Mouse (Mus musculus): ENCODE results near the gene Hspa13.

Gene Hspa13

DNA sequence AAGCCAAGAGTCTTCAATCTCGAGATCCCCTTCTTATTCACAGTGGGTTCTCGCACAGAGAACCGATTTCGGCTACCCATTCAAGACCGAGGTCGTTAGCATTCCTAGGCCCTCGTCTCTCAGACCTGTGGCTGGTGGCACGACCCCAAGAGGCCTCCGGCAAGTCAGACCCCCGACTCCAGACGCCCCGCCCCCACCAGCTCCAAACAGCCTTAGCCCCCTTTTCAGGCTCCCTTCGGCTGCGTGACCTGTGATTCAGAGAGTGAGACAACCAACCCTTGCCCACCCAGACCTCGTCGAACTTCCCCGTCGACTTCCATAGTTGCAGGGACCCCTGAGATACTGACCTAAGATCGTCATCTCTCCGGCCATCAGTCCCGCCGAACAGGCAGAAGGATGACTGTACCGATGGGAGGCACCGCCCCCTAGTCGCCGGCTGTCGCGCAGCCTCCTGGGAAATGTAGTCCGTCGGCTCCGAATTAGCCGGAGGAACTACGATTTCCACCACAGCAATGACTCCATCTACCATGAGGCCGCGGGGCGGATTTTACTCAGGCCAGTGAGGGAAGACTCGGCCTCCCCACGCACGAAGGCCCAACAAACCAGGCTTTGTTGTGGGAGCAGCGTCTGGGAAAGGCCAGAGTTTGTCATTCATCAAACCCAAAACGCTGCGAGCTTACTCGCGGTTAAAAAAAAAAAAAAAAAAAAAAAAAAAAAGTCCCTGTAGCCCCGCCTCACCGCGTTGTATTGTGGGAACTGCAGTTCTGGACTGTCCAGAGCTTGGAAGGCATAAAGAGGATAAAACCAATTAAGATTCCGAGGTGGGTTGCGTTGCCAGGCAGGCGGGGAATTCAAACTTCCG is at the start of gene Hspa13:
Gene Hspa13 (minus strand): TSS at position 717 of the 862 bp plus-strand sequence.
- DNase-seq (ENCODE audit: low read depth), result peak; percentile 94

GRCm38 (mm10) chr16:75779271-75779670 is 12.4 kb upstream of the Hspa13 start:
- peak; percentile 37 for DNase-seq (ENCODE audit: low read depth)

GRCm38 (mm10) chr16:75773222-75773621 is 6.3 kb upstream of the Hspa13 start:
- DNase-seq (ENCODE audit: low read depth), result no peak

GRCm38 (mm10) chr16:75767250-75768002 is 522 bp upstream of the Hspa13 start:
- peak; percentile 34 for DNase-seq (ENCODE audit: low read depth)

GRCm38 (mm10) chr16:75752876-75753275 is 14.0 kb downstream of the Hspa13 start:
- DNase-seq (ENCODE audit: low read depth), result peak; percentile 23

DNA sequence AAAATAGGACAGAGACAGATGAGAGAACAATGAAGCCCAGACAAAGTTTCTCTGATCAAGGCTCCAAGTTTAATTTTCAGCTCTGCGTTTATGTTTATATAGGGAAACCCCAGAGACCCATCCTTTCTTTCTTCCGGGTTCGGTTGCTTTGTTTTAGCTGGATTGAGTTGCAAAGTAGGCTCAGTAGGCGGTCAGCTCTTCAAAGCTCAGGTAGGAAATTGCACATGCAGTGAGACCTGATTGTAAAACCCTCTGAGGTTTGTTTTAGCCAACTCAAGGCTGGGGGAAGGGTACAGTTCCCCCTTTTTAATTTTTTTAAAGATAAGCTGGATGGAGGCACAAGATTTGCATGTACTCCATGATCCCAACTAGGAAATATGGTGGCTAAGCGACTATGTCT is 16.8 kb downstream of the Hspa13 start:
- DNase-seq (ENCODE audit: low read depth), result no peak

- no peak for DNase-seq (ENCODE audit: low read depth)
These were observed 18.0 kb downstream of the Hspa13 start for GRCm38 (mm10) chr16:75748926-75749325.

DNA sequence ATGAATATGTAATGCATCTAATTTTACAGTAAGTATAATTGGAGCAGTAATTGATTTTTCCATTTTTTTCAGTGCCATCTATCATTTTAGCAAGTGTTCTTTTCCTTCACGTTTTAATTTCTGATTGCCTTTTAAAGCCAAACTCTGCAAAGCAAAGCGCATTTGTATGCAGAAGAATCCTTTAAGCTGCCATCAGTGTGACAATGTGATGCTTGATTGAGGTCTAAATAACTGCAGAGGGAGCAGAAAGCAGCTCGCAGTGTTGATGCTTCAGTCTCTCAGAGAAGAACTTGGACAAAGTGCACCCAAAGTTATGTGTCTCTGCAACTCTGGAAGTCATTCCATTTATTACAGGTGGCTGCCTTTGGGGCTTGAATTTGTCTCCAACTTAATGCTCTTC is 22.9 kb downstream of the Hspa13 start:
- DNase-seq (ENCODE audit: low read depth), result no peak

- DNase-seq (ENCODE audit: low read depth), result peak; percentile 39
These were observed 49.3 kb downstream of the Hspa13 start for GRCm38 (mm10) chr16:75717405-75718173.

DNA sequence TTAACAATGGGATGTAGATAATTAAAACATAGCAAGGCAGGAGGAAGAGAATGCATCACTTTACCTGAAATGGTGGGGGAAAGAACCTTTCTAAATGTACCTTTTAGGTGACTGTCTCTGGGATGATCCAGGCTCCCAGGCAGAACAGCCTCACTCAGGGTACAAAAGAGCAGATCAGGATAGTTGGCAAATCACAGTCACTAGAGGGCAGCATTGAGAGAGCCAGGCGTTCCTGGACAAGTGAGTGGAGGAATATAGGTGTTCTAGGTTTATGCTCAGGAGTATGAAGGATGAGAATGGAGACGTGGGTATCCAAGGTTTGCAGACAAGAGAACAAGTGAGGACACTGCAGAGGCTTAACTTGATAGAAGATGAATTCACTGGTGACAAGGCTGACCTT is 70.7 kb downstream of the Hspa13 start:
- DNase-seq (ENCODE audit: low read depth), result peak; percentile 50

Data from c-Kit-positive CD71-positive TER-119-negative erythroid progenitor cells, embryonic 14.5 days (primary cell).